Mouse (Mus musculus): Measurements from ENCODE around the gene Smc4.

DNA sequence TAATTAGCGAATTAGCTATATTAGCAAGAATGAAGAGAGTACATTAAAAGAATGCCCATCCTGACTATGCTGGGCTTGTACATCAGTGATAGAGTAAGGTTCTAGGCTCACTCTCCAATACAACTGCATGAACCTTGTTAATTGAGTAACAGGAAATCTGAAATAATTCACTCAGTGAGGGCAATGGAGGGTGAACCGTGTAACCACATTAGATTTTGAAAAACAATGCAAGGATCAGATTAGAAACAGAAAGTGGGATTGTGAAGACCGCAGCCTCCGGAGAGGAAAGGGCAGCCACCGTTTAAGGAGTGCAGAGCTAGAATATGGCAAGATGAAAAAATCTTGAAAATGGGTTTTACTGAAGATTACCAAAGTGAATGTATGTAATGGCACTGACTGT is 36.8 kb downstream of the Smc4 start:
- TF ChIP-seq CTCF (IDR thresholded peaks at IDR 0.05; ENCODE audit: control insufficient read depth, insufficient read depth, insufficient replicate concordance, low read depth, low read length) (no peak), POLR2A (IDR thresholded peaks at IDR 0.05; ENCODE audit: control insufficient read depth, low read depth, low read length) (no peak)

All from testis, adult 2 months (tissue).